Mouse (Mus musculus) intestine, embryonic 14.5 days (tissue): Measurements from ENCODE around the gene Nrn1l. TPM values are rescaled to one million over a fixed set of nuclear protein-coding genes. Genes with fewer than 3 reads are reported as not detected.

Experiments used
- ATAC-seq: fragments of 200-750 bp; cut with Nextera tagmentation; replicated peaks from 2 replicates; pipeline ENCODE4 v1.8.0; 2017; ENCODE audit warnings: low read depth, moderate number of reproducible peaks, moderate TSS enrichment, moderate library complexity; ENCODE audit not compliant: low FRiP score, low TSS enrichment
- DNase-seq: peaks from one replicate; pipeline ENCODE4 v3.0.0-alpha.2; 2018; ENCODE audit warnings: low spot score
- H3K27ac ChIP-seq: fragments of 300-500 bp; sonication (generic); 2 replicates; pipeline ENCODE4 v1.5.1; 2014; ENCODE audit warnings: low read depth, mild to moderate bottlenecking, control low read depth
- H3K27me3 ChIP-seq: fragments of 300-500 bp; sonication (generic); replicated peaks from 2 replicates; pipeline ENCODE4 v1.6.1; 2014; ENCODE audit warnings: low read length, control low read depth; ENCODE audit not compliant: control insufficient read depth, insufficient read depth
- H3K36me3 ChIP-seq: fragments of 300-500 bp; sonication (generic); 2 replicates; pipeline ENCODE4 v1.6.1; 2014; ENCODE audit warnings: low read length, control low read depth; ENCODE audit not compliant: control insufficient read depth, insufficient read depth
- H3K4me1 ChIP-seq: fragments of 300-500 bp; sonication (generic); replicated peaks from 2 replicates; pipeline ENCODE4 v1.6.1; 2014; ENCODE audit warnings: low read length, control low read depth, mixed read lengths; ENCODE audit not compliant: control insufficient read depth, insufficient read depth
- H3K4me2 ChIP-seq: fragments of 300-500 bp; sonication (generic); 2 replicates; pipeline ENCODE4 v1.6.1; 2014; ENCODE audit warnings: low read length
- H3K4me3 ChIP-seq: fragments of 300-500 bp; sonication (generic); 2 replicates; pipeline ENCODE4 v1.5.1; 2014; ENCODE audit warnings: low read depth, low read length, control low read depth, mixed read lengths
- H3K9ac ChIP-seq: fragments of 300-500 bp; sonication (generic); 2 replicates; pipeline ENCODE4 v1.6.1; 2014; ENCODE audit warnings: mild to moderate bottlenecking, low read length
- H3K9me3 ChIP-seq: fragments of 300-500 bp; sonication (generic); 2 replicates; pipeline ENCODE4 v1.6.1; 2016; ENCODE audit warnings: low read length, control low read depth; ENCODE audit not compliant: control insufficient read depth
- WGBS: fragments of 180-500 bp; shearing (Covaris S2); extraction: QIAGEN DNeasy Blood & Tissue Kit; methylation state at CpG from one replicate; pipeline ENCODE4 v1.1.7; 2014; 5-methylcytosine and 5-hydroxymethylcytosine counted together
- polyA plus RNA-seq: library from polyadenylated mRNA; unstranded; fragments of >200 nt; fragmentation: Nextera tagmentation; extraction: Ambion mirVana; gene quantifications from 2 replicates; pipeline ENCODE4 v1.2.1, GENCODE M21; 2014

Nrn1l gene
- polyA plus RNA-seq, 1 experiment from 2014 or later, result 0.32 TPM

GRCm38 (mm10) chr8:105900180-105900940, 7.0 kb downstream of the Nrn1l start, which contains the start of gene Pskh1:
TSS of gene Pskh1 (plus strand) at chr8:105900441.
- ATAC-seq (peak; percentile 92), DNase-seq (peak; percentile 97)
- under 1% methylated on average over 67 of the region's 68 CpGs for WGBS
- no peaks in the 10 kb centered on the region for H3K9me3 ChIP-seq
- H3K4me2 ChIP-seq, result peak within 1 kb of the TSS; percentile 70
- no peaks in the 10 kb centered on the region for H3K27me3 ChIP-seq
- peaks cover 8% of the 10 kb centered on the region for H3K4me1 ChIP-seq
- H3K36me3 ChIP-seq, result 0 out of 2 replicates have a peak, but pooled peaks cover 3% of the 10 kb centered on the region
- peak within 1 kb of the TSS; percentile 81 for H3K27ac ChIP-seq
- H3K9ac ChIP-seq, result peak within 1 kb of the TSS; percentile 86
- H3K4me3 ChIP-seq, result peak within 1 kb of the TSS; percentile 76

- DNase-seq (no peak), ATAC-seq (no peak)
- Histone ChIP-seq H3K36me3 (0 out of 2 replicates have a peak, but pooled peaks cover 3% of the 10 kb centered on the region), H3K27ac (peak overlapping the region; percentile 81), H3K27me3 (no peaks in the 10 kb centered on the region), H3K4me3 (peak overlapping the region; percentile 76), H3K4me1 (peaks cover 8% of the 10 kb centered on the region), H3K9ac (peak overlapping the region; percentile 86), H3K9me3 (no peaks in the 10 kb centered on the region), H3K4me2 (peak overlapping the region; percentile 70)
- 29% methylated on average over 16 of the region's 16 CpGs for WGBS
These were observed 7.7 kb downstream of the Nrn1l start for GRCm38 (mm10) chr8:105900941-105901616.

- Histone ChIP-seq H3K4me3 (no peak overlapping the region), H3K36me3 (peaks cover 30% of the 10 kb centered on the region), H3K9ac (no peak overlapping the region), H3K4me1 (no peaks in the 10 kb centered on the region), H3K27me3 (no peaks in the 10 kb centered on the region), H3K9me3 (no peaks in the 10 kb centered on the region), H3K4me2 (no peak overlapping the region), H3K27ac (no peak overlapping the region)
- ATAC-seq (no peak), DNase-seq (no peak)
- 88% methylated on average over 3 of the region's 3 CpGs for WGBS
These were observed 26.0 kb downstream of the Nrn1l start for GRCm38 (mm10) chr8:105919390-105919789.

GRCm38 (mm10) chr8:105925123-105925522, 31.8 kb downstream of the Nrn1l start:
- Histone ChIP-seq H3K27ac (no peak overlapping the region), H3K9me3 (no peaks in the 10 kb centered on the region), H3K27me3 (no peaks in the 10 kb centered on the region), H3K4me2 (no peak overlapping the region), H3K4me1 (no peaks in the 10 kb centered on the region), H3K4me3 (no peak overlapping the region), H3K9ac (no peak overlapping the region), H3K36me3 (peaks cover 25% of the 10 kb centered on the region)
- ATAC-seq, result no peak
- no peak for DNase-seq
- 70% methylated on average over 3 of the region's 3 CpGs for WGBS

- Histone ChIP-seq H3K4me2 (no peak overlapping the region), H3K9me3 (no peaks in the 10 kb centered on the region), H3K4me1 (no peaks in the 10 kb centered on the region), H3K4me3 (no peak overlapping the region), H3K27ac (no peak overlapping the region), H3K36me3 (peaks cover 51% of the 10 kb centered on the region), H3K27me3 (no peaks in the 10 kb centered on the region), H3K9ac (no peak overlapping the region)
- DNase-seq (peak; percentile 95), ATAC-seq (peak; percentile 62; the same call in 1 of the 2 replicates)
- WGBS, result 21% methylated on average over 8 of the region's 8 CpGs
These were observed 37.2 kb downstream of the Nrn1l start for GRCm38 (mm10) chr8:105930602-105931001.

GRCm38 (mm10) chr8:105931271-105931670, 37.9 kb downstream of the Nrn1l start:
- Histone ChIP-seq H3K27me3 (no peaks in the 10 kb centered on the region), H3K36me3 (peaks cover 46% of the 10 kb centered on the region), H3K9ac (no peak overlapping the region), H3K4me2 (no peak overlapping the region), H3K4me3 (no peak overlapping the region), H3K4me1 (peaks cover 5% of the 10 kb centered on the region; the same call in 1 of the 2 replicates), H3K27ac (no peak overlapping the region), H3K9me3 (no peaks in the 10 kb centered on the region)
- DNase-seq, result no peak
- whole genome bisulfite sequencing, result 97% methylated on average over 3 of the region's 3 CpGs
- ATAC-seq, result no peak

- H3K9me3 ChIP-seq, result no peaks in the 10 kb centered on the region
- H3K27me3 ChIP-seq, result no peaks in the 10 kb centered on the region
- DNase-seq (no peak), ATAC-seq (no peak)
- 90% methylated on average over 11 of the region's 11 CpGs for WGBS
- H3K4me2 ChIP-seq, result no peak overlapping the region
- H3K9ac ChIP-seq, result no peak overlapping the region
- H3K36me3 ChIP-seq, result peaks cover 39% of the 10 kb centered on the region
- H3K27ac ChIP-seq, result no peak overlapping the region
- H3K4me1 ChIP-seq, result peaks cover 8% of the 10 kb centered on the region; the same call in 1 of the 2 replicates
- no peak overlapping the region for H3K4me3 ChIP-seq
These were observed 39.2 kb downstream of the Nrn1l start for GRCm38 (mm10) chr8:105932525-105932924.

GRCm38 (mm10) chr8:105933762-105934161, 40.4 kb downstream of the Nrn1l start, which contains the start of gene Ctrl:
TSS of gene Ctrl (minus strand) at chr8:105933862.
- no peak within 1 kb of the TSS for H3K4me3 ChIP-seq
- DNase-seq, result no peak
- ATAC-seq, result no peak
- 88% methylated on average over 2 of the region's 2 CpGs for WGBS
- no peak within 1 kb of the TSS for H3K27ac ChIP-seq
- H3K4me2 ChIP-seq, result no peak within 1 kb of the TSS
- H3K9me3 ChIP-seq, result no peaks in the 10 kb centered on the region
- H3K27me3 ChIP-seq, result no peaks in the 10 kb centered on the region
- H3K36me3 ChIP-seq, result peaks cover 36% of the 10 kb centered on the region
- H3K9ac ChIP-seq, result no peak within 1 kb of the TSS
- peaks cover 13% of the 10 kb centered on the region; the same call in 1 of the 2 replicates for H3K4me1 ChIP-seq
